Mouse (Mus musculus) neural tube, embryonic 14.5 days (tissue): ENCODE data around the gene Adam11. TPM values are rescaled to one million over a fixed set of nuclear protein-coding genes. Genes with fewer than 3 reads are reported as not detected.
A peak's percentile ranks its signal among the peaks of the same experiment; 100 is the strongest.

Experiments
- ATAC-seq: fragments of 200-750 bp; cut with Nextera tagmentation; 2 replicates; pipeline ENCODE4 v1.8.0; 2017; ENCODE audit warnings: low read depth, mild to moderate bottlenecking, moderate TSS enrichment, moderate library complexity
- H3K27ac ChIP-seq: fragments of 300-500 bp; sonication (generic); 2 replicates; pipeline ENCODE4 v1.5.1; 2014; ENCODE audit warnings: low read depth, mild to moderate bottlenecking, control low read depth, low read length, moderate library complexity, mixed read lengths
- H3K27me3 ChIP-seq: fragments of 300-500 bp; sonication (generic); 2 replicates; pipeline ENCODE4 v1.6.1; 2014; ENCODE audit warnings: low read length; ENCODE audit not compliant: control insufficient read depth, insufficient read depth
- H3K36me3 ChIP-seq: fragments of 300-500 bp; sonication (generic); 2 replicates; pipeline ENCODE4 v1.6.1; 2014; ENCODE audit warnings: low read length, mixed read lengths; ENCODE audit not compliant: control insufficient read depth, insufficient read depth
- H3K4me1 ChIP-seq: fragments of 300-500 bp; sonication (generic); 2 replicates; pipeline ENCODE4 v1.6.1; 2014; ENCODE audit warnings: low read length; ENCODE audit not compliant: control insufficient read depth, insufficient read depth
- H3K4me2 ChIP-seq: fragments of 300-500 bp; sonication (generic); 2 replicates; pipeline ENCODE4 v1.6.1; 2014; ENCODE audit warnings: mild to moderate bottlenecking, low read depth, low read length, control low read depth
- H3K4me3 ChIP-seq: fragments of 300-500 bp; sonication (generic); 2 replicates; pipeline ENCODE4 v1.5.1; 2014; ENCODE audit warnings: low read depth, low read length, control low read depth, mixed read lengths
- H3K9ac ChIP-seq: fragments of 300-500 bp; sonication (generic); replicated peaks from 2 replicates; pipeline ENCODE4 v1.6.1; 2014; ENCODE audit warnings: low read depth, mild to moderate bottlenecking, control low read depth, low read length, mixed read lengths
- H3K9me3 ChIP-seq: fragments of 300-500 bp; sonication (generic); 2 replicates; pipeline ENCODE4 v1.6.1; 2016; ENCODE audit warnings: low read length; ENCODE audit not compliant: control insufficient read depth
- WGBS: fragments of 180-500 bp; shearing (Covaris S2); extraction: QIAGEN DNeasy Blood & Tissue Kit; methylation state at CpG from one replicate; pipeline ENCODE4 v1.1.7; 2014; 5-methylcytosine and 5-hydroxymethylcytosine counted together
- polyA plus RNA-seq: library from polyadenylated mRNA; unstranded; fragments of >200 nt; fragmentation: Nextera tagmentation; extraction: Ambion mirVana; gene quantifications from 2 replicates; pipeline ENCODE4 v1.2.1, GENCODE M21; 2014

The Adam11 gene
- polyA plus RNA-seq, 1 experiment from 2014 or later = 22.2 TPM

- no peak overlapping the region for H3K4me2 ChIP-seq
- WGBS = 88% methylated on average over 6 of the region's 6 CpGs
- no peak for ATAC-seq
- H3K27me3 ChIP-seq = no peaks in the 10 kb centered on the region
- 0 out of 2 replicates have a peak, but pooled peaks cover 5% of the 10 kb centered on the region for H3K4me1 ChIP-seq
- H3K36me3 ChIP-seq = no peaks in the 10 kb centered on the region
- H3K4me3 ChIP-seq = no peak overlapping the region
- no peaks in the 10 kb centered on the region for H3K9me3 ChIP-seq
- H3K9ac ChIP-seq = no peak overlapping the region
- H3K27ac ChIP-seq = no peak overlapping the region
These were observed 26.3 kb upstream of the Adam11 start for GRCm38 (mm10) chr11:102734961-102735360.

GRCm38 (mm10) chr11:102738046-102738445, 23.2 kb upstream of the Adam11 start:
- H3K9me3 ChIP-seq = no peaks in the 10 kb centered on the region
- no peak overlapping the region for H3K27ac ChIP-seq
- peaks cover 8% of the 10 kb centered on the region; the same call in 1 of the 2 replicates for H3K4me1 ChIP-seq
- no peak overlapping the region for H3K4me2 ChIP-seq
- no peak overlapping the region for H3K4me3 ChIP-seq
- ATAC-seq = no peak
- no peaks in the 10 kb centered on the region for H3K27me3 ChIP-seq
- no peak overlapping the region for H3K9ac ChIP-seq
- WGBS = 83% methylated on average over 3 of the region's 3 CpGs
- no peaks in the 10 kb centered on the region for H3K36me3 ChIP-seq

GRCm38 (mm10) chr11:102739278-102739966, 21.8 kb upstream of the Adam11 start:
- H3K27me3 ChIP-seq = no peaks in the 10 kb centered on the region
- 4% methylated on average over 20 of the region's 20 CpGs for WGBS
- H3K9me3 ChIP-seq = no peaks in the 10 kb centered on the region
- ATAC-seq = peak; percentile 89
- peak overlapping the region; percentile 39 for H3K4me2 ChIP-seq
- H3K9ac ChIP-seq = peak overlapping the region; percentile 43
- H3K4me3 ChIP-seq = peak overlapping the region; percentile 14; the same call in 1 of the 2 replicates
- no peaks in the 10 kb centered on the region for H3K36me3 ChIP-seq
- peak overlapping the region; percentile 68 for H3K27ac ChIP-seq
- peaks cover 8% of the 10 kb centered on the region; the same call in 1 of the 2 replicates for H3K4me1 ChIP-seq

GRCm38 (mm10) chr11:102740634-102741033, 20.6 kb upstream of the Adam11 start:
- no peak overlapping the region for H3K27ac ChIP-seq
- H3K4me1 ChIP-seq = peaks cover 8% of the 10 kb centered on the region; the same call in 1 of the 2 replicates
- WGBS = 44% methylated on average over 11 of the region's 11 CpGs
- no peaks in the 10 kb centered on the region for H3K36me3 ChIP-seq
- no peak overlapping the region for H3K4me3 ChIP-seq
- H3K4me2 ChIP-seq = no peak overlapping the region
- no peak for ATAC-seq
- H3K9me3 ChIP-seq = no peaks in the 10 kb centered on the region
- H3K9ac ChIP-seq = no peak overlapping the region
- H3K27me3 ChIP-seq = no peaks in the 10 kb centered on the region

GRCm38 (mm10) chr11:102741129-102741950, 19.9 kb upstream of the Adam11 start:
- Histone ChIP-seq H3K4me1 (peaks cover 8% of the 10 kb centered on the region; the same call in 1 of the 2 replicates), H3K4me3 (no peak overlapping the region), H3K4me2 (0 out of 2 replicates have a peak overlapping the region, but pooled peaks have one; percentile 6), H3K27ac (no peak overlapping the region), H3K36me3 (no peaks in the 10 kb centered on the region), H3K9ac (no peak overlapping the region), H3K9me3 (no peaks in the 10 kb centered on the region), H3K27me3 (no peaks in the 10 kb centered on the region)
- no peak for ATAC-seq
- 12% methylated on average over 22 of the region's 22 CpGs for WGBS

GRCm38 (mm10) chr11:102742066-102742465, 19.2 kb upstream of the Adam11 start:
- Histone ChIP-seq H3K4me3 (no peak overlapping the region), H3K36me3 (no peaks in the 10 kb centered on the region), H3K4me1 (peaks cover 8% of the 10 kb centered on the region; the same call in 1 of the 2 replicates), H3K9ac (no peak overlapping the region), H3K27ac (no peak overlapping the region), H3K4me2 (no peak overlapping the region), H3K9me3 (no peaks in the 10 kb centered on the region), H3K27me3 (no peaks in the 10 kb centered on the region)
- ATAC-seq = no peak
- WGBS = 18% methylated on average over 7 of the region's 7 CpGs

GRCm38 (mm10) chr11:102742843-102743242, 18.4 kb upstream of the Adam11 start:
- no peaks in the 10 kb centered on the region for H3K36me3 ChIP-seq
- no peaks in the 10 kb centered on the region for H3K27me3 ChIP-seq
- ATAC-seq = no peak
- no peak overlapping the region for H3K9ac ChIP-seq
- H3K27ac ChIP-seq = no peak overlapping the region
- WGBS = 86% methylated on average over 5 of the region's 5 CpGs
- H3K4me3 ChIP-seq = no peak overlapping the region
- no peak overlapping the region for H3K4me2 ChIP-seq
- peaks cover 8% of the 10 kb centered on the region; the same call in 1 of the 2 replicates for H3K4me1 ChIP-seq
- no peaks in the 10 kb centered on the region for H3K9me3 ChIP-seq

- H3K4me3 ChIP-seq = no peak overlapping the region
- H3K9me3 ChIP-seq = no peaks in the 10 kb centered on the region
- no peaks in the 10 kb centered on the region for H3K36me3 ChIP-seq
- H3K27me3 ChIP-seq = no peaks in the 10 kb centered on the region
- WGBS = 85% methylated on average over 3 of the region's 3 CpGs
- no peak for ATAC-seq
- no peak overlapping the region for H3K9ac ChIP-seq
- peaks cover 4% of the 10 kb centered on the region; the same call in 1 of the 2 replicates for H3K4me1 ChIP-seq
- no peak overlapping the region for H3K4me2 ChIP-seq
- no peak overlapping the region for H3K27ac ChIP-seq
These were observed 16.5 kb upstream of the Adam11 start for GRCm38 (mm10) chr11:102744746-102745145.

- WGBS = 56% methylated on average over 1 of the region's 1 CpGs
- H3K4me2 ChIP-seq = no peak overlapping the region
- H3K36me3 ChIP-seq = no peaks in the 10 kb centered on the region
- no peaks in the 10 kb centered on the region for H3K4me1 ChIP-seq
- ATAC-seq = no peak
- H3K27ac ChIP-seq = no peak overlapping the region
- H3K4me3 ChIP-seq = no peak overlapping the region
- H3K9ac ChIP-seq = no peak overlapping the region
- H3K27me3 ChIP-seq = no peaks in the 10 kb centered on the region
- no peaks in the 10 kb centered on the region for H3K9me3 ChIP-seq
These were observed 13.4 kb upstream of the Adam11 start for GRCm38 (mm10) chr11:102747866-102748265.
